Mouse (Mus musculus): ENCODE measurements around the gene Pitpnc1.

DNA sequence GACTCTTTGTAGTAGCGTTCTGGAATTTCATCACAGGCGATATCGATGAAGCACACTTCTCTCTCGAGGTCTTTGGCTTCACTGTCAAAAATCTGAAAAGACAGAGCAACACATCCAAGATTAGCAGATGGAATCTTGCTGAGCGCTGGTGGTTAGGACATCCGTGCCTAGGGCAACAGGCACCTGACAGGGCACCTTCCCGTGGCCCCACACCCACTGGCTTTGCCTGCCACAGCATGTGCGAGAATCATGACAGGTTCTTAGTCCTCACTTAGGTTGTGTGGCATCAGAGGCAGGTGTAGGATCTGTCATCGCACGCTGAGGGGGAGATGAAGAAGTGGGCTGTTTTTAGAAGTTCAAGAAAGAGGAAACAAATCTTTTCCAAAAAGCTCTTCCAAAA is 218.5 kb downstream of the Pitpnc1 start:
- no peak for TF ChIP-seq CTCF (IDR thresholded peaks at IDR 0.05; ENCODE audit: insufficient read depth, low read depth, low read length)
- TF ChIP-seq POLR2A (IDR thresholded peaks at IDR 0.05; ENCODE audit: insufficient read depth, low read depth, low read length): no peak
